Mouse (Mus musculus) right cerebral cortex, adult 2 months (tissue): ENCODE results near the gene Atp8a1.

Experiments
- DNase-seq, 2 experiments: peaks; one replicate each; pipeline ENCODE4 v3.0.0; 2021 to 2022; ENCODE audit warnings: low spot score in 2 of 2

Gene Atp8a1

DNA sequence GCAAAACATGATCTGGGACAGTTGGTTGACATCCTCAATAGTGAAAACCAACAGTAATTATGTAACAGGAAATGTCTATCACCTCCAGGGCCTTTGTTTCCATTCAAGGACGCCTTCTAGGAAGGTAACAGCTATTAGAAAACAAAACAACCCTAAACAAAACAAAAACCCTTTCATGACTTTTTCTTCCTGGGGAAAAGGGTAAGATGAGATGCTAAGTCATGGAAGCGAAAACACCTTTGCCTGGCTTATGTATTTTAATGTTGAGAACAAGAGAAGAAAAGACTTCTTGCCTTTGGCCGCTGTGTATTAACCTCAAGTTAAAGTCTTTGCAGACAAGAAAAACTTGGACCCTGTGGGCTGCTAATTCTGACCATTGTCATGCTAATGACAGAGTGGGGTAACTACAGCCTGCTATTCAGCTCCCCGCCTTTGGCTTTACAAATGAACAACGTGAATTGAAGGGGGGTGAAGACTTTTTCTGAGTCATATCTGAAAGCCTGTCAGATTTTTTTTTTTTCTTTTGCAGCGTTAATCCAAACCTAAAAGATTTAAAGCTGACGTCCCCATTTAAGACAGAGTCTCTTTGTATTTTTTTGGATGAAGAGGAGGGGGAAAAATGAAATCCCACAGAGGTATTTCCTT lies 214.0 kb downstream of the Atp8a1 start:
- no peak for DNase-seq

DNA sequence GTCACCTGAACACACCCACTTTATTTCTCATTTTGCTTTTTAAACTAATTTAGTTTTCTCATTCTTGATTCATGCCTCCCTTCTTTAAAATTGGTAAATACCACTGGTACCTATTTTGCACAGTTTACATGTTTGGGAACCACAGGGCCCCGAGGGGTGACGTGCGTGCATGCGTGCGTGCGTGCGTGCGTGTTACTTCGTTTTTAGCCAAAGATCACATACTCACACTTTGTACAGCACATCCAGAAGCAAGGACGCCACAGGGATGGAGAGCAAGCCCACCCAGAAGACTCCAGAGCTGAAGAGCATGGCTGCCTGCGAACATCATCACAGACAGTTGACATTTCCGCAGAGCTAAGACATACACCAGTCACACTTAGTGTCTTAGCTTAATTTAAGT lies 216.0 kb downstream of the Atp8a1 start:
- no peak for DNase-seq

DNA sequence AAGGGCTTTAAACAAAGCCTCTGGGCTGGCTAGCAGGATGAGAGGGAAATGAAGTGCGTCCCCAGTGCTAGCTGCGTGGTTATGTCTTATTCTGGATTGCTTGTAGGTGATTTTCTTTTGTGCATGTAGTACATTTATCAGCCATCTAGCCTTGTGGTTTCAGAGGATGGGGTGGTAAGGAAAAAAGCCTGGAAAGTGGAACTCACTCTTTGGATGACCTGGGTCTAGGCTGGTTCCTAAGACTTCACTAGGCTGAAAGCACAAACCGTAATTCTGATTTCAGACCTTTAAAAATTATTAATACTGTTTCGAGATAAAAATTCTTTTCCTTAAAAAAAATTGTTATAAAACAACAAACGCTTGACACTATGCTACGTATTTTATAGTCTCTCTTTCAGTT lies 217.4 kb downstream of the Atp8a1 start:
- no peak for DNase-seq

DNA sequence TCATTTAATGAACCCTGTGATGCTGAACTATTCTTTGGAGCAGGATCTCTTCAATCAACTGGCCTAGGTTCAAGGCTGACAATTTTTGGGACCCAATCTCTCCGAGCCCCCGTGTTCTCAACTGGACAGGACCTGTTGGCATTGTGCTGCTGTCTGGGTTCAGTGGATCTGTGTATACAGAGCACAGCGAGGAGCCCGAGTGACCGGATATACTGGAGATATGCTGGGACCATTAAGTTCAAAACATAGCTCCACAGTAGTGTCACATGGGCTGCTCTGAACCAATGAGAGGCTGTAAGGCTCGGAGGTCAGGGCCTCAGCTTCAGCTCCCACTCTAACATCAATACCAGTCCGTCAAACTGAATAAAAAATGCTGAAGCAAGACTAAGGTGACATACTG lies 217.8 kb downstream of the Atp8a1 start:
- DNase-seq = no peak

DNA sequence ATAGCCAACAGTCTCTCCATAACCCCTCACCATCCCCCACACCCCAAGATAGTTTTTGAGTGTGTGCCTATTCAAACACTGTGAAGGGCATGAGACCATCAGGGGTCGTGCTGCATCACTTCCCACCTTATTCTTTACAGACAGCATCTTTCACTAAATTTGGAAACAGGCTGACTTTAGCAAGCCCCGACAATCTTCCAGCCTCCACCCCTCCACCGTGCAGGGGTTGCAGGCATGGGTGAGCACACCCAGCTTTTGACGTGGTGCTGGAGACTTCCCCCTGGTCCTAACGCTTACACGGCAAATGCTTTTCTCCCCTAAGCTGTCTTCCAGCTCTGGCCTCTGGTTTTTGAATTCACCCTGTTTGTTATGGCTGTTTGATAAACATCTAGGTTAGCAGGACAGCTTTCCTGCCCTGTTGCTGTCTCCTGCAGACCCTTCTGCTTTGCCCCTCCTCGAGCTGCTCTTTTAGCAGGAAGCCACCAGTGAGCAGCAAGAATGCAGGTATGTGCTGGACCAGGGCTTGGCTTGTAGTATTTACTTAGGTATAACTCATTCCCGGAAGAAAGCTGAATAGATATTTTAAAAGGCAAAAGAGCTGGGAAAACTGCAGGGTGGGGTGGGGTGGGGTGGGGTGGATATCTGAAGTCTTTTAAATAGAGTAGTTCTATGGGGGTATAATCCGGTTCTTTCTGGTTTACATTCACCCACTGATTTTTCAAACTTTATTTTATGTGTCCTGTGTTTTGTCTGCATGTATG lies 218.9 kb downstream of the Atp8a1 start:
- DNase-seq = no peak

DNA sequence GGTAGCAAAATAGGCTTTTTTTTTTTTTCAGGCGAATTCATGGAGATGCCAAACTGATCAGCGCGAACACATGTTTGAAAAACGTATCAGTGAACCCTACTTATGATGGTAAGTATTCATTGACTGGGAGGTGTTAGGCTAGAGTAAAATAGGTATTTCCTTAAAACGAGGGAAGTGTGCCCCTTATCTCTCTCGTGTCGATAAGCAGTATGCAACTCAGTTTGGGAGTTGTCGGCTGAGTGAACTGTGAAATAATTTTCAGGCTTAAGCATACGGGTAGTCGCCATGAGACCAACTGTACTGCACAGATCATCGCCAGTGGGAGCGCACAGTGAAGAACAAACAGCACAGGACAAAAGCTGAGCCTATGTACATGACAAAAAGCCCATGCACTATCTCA lies 226.0 kb downstream of the Atp8a1 start:
- DNase-seq = no peak

DNA sequence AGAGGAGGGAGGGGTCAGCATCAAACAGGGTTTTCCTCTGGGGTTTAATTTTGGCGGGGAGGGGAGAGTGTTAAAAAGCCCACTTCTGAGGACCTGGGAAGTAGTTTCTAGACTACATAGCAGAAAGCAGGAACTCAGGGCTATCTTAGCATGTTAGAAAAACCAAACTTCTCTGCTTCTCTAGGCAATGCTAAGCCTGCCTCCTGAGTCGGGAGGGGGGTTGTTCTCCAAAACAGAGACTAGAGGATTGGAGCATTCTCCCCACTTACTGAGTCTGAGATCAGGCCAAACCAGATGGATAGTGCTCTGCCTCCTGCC lies 237.8 kb downstream of the Atp8a1 start:
- no peak for DNase-seq

DNA sequence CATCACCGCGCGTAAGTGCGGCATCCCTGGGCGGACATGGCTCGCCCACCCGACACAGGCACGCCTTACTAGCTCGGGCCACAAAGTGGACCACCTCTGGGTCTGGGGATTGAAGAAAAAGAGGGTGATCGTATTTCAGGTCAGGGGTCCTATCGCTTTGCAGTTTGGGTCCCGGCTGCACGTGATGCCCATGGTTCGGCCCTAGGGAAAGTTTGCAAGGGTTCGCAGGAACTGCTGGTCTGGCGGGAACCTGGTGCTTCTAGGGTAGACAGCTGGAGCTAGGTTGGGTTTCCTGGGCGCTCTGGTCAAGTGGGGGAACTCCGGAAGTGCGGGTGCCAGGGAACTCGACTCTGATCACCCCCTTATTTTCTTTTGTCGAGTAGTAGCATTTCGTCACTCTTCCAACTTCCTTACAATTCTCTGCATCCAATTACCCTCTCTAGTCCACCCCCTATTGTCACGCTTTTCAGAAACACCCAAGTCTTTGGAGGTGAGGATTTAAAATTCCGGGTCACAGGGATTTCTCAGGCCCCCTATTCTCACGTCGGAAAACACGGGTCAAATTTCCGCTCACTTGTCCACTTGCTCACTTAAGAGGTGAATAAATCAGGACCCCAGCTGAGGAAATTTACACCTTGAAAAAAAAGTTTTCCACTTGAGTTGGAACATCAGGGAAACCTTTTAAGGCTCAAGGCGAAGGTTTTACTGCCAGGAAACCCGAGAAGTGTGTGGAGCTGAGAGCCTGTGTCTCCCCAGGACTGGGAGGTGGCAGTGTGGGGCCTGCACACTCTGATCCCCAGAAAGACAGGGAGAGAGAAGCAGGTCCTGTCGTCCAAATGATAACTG lies 238.3 kb downstream of the Atp8a1 start:
- DNase-seq = no peak

DNA sequence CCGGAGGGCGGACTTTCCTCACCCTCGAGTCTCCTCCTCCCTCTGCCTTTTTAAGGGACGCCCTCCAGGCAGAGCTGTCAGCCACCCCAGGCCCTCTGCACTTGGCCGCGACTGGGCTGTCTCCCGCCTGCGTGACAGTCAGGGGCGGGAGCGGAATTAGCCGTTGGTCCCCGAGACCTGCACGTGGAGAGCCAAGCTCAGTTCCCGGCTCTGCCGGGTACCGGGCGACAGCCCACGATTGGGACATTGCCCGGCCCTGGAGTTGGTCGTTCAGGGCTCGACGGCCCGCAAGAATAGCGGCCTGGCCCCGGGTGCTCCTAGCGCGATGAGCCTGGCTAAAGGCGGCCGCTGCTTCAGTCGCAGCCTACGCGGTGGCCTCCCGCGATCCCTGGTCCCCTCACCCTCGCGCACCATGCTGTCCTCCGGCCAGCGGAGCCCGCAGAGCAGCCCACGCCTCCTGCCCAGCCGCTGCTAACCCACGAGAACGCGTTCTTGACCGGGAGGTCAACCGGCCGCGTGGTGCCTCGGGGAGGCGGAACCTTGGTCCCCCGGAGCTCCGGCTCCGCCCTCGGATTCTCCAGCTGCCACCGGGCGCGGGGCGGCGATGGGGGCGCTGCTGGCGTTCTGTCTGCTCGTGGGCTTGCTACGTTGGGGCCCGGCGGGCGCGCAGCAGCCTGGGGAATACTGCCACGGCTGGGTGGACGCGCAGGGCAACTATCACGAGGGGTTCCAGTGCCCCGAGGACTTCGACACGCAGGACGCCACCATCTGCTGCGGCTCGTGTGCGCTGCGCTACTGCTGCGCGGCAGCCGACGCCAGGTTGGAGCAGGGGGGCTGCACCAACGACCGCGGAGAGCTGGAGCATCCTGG lies 239.2 kb downstream of the Atp8a1 start, which contains the start of gene Shisa3:
TSS of gene Shisa3 (plus strand) at position 79 of the 870 bp plus-strand sequence.
- DNase-seq = no peak

DNA sequence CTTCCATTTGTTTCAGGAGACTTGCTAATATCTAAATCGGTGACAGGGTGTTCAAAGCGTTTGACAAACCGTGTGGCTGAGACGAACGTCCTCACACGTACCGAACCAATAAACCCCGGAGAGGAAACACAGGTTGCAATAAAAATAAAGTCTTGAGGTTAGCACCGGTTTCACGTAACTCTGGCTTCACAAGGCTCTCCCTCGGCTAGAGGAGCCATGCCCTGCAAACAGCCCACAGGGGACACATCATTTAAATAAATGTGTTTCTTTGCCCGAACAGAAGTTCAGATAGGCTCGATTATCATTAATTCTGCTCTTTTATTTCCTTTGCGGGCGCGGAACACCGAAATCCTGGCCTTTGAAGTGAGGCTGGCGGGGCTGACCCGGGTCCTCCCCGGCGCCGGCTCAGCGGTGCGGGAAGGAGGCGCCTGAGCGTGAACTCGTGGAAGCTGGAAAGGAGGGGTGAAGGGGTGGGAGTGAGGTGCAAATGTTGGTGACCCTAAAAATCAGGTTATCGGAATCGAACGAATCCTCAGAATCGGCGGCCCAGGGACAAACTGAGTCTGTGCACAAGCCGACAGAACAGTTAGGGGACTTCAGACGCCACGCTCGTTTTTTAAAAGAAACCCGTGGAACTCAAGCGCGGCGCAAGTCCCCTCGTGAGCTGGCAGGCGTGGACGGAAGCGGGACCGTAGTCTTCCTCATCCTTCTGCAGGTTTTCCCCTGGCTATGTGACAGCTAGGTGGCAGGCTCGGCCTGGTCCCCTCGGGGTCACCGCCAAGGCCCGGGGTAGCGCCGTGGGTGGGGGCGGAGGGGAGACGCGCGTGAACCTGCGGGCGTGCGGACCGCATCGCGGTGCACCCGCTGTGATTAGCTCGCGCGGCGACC lies 240.1 kb downstream of the Atp8a1 start:
- peak in 1 of 2 experiments; percentile 18 for DNase-seq

DNA sequence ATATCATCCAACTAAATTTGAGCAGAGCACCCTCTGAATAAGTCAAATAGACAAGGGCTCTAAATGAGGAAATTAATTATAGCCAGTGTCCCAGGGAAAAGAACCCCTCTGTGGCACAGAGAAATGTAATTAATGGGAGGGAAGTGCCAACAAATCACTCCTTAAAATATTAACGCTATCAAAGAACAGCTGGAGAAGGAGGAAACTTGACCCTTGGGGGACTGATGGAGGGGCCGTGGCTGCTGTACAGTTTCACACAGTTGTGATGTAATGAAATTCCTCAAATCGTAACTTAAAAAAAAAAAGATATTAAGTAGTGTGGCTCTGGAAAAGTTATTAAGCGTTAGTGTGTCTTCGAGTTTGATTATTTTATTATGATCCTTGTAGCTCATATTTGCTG lies 241.3 kb downstream of the Atp8a1 start:
- no peak for DNase-seq

DNA sequence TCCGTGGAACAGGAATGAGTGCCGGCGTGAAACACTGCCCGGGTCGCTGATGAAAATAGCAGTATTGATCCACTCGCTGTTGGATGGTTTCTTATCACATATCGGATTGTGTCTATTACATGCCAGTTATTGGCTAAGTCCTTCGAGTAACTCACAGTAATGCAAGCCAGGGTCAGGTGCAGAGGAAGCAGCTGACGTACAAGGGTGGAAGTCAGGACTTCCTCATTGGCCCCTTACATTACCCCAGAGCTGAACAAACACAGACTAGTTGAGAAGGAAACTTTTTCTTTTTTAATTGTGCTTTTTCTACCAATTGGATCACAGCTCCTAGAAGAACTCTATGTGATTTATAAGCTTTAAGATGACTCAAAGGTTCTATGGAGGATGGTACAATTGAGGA lies 247.3 kb downstream of the Atp8a1 start:
- no peak for DNase-seq

DNA sequence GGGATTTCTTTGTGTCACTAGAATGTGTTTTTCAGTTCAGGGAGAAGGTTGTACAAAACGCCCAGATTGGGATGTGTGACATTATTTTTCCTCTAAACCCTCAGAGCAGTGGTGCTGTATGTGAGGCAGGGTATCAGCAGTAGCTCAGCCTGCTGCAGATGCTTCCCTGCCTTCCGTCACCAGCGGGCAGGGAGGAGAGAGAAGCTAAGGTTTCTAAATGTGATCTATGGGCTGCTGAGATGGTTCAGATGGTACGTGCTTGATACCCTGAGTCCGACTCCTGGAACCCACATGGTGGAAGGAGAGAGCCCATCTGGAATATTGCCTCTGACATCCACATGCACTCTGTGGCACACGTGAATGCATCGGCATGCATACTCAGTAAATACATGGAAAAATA lies 251.6 kb downstream of the Atp8a1 start:
- no peak for DNase-seq

DNA sequence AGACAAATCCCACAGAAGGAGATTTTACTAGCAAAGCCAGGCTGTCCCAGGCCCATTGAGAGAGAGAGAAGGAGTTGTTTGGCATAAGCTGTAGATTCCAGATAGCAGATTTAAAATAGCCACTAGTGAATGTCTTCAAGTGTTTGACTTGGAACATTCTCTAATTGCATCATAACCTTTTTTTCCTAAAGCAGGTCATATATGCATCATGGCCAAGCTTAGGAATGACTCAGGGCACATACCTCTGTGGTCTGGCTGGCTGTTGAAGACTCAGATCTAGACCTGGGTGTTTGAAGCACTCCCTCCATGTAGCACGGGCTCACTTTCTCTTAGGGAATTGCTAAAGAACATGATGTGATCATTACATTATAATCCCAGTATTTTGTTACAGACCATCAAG lies 252.2 kb downstream of the Atp8a1 start:
- DNase-seq = no peak

DNA sequence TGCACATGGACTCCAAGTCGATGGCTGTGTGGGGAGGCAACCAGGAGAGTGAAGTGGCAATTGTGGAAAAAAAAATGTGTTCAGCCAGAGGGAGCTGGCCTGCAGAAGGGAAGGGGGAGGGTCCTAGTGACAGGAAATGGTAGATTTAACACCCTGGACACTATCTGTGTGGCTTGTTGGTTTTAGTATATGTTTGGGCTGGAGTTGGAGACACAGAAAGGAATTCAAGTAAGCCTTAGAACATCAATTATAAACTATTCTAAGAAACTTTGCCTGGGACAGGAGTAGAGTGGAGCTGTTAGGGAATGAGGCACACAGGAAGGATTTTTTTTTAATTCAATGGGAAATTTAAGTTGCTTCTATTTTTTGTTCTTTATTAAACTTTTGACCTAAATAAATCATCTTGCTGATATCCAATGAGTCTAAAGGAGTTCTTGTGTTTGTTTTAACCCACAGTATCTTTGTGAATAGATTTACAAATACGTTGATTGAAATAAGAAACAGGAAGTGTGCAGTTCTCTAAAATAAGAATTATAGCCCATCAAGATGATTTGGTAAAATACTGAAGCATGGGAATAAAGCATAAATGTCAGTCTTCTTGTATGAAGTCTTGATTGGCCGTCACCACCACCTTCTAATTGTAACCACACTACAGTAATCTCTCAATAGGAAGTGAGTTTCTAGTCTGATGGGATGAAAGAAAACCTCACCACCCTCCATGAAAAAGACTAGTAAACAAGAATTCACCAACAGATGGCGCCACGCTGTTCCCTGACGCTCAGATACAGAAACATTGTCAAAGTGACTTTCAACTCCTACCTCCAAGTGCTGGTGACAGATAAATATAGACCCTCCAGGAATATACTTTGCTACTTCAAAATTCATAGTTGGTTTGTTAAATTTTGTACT lies 267.3 kb downstream of the Atp8a1 start:
- DNase-seq = peak; percentile 6 to 8

DNA sequence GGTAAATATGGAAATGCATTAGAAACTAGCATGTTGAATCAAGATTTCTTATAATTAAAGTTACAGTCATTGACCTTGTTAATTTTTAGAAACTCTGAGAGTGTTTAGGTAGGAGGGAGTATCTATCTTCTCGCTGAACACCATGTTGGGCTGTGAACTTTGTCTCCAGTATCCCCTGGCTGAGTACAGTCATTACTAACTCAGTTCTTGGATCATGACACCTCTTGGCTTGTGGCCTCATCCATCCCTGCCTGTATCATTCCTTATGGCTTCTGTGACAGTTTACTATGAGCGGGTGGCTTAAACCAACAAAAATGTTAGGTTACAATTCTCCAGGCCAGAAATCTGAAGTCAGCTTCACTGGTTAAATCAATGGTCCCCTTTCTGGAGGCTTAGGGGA lies 271.5 kb downstream of the Atp8a1 start:
- DNase-seq = no peak

DNA sequence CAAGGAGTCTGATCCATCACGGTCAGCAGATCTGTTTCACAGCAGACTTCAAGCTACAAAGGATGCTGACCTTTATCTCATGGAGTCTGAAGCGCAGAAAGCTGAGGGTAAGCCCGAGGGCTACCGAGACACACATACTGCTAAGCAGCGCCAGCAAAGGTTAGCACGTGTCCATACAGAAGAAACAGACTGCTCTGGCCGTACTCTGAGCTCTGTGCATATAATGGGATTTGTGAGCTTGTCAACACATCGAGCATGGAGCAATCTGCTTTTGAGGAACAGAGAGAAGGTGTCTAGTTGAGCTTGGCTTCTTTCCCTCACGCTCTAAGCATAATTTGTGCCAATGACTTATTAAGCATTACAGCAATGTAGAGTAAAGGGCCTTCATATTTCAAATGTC lies 273.2 kb downstream of the Atp8a1 start:
- DNase-seq = no peak

DNA sequence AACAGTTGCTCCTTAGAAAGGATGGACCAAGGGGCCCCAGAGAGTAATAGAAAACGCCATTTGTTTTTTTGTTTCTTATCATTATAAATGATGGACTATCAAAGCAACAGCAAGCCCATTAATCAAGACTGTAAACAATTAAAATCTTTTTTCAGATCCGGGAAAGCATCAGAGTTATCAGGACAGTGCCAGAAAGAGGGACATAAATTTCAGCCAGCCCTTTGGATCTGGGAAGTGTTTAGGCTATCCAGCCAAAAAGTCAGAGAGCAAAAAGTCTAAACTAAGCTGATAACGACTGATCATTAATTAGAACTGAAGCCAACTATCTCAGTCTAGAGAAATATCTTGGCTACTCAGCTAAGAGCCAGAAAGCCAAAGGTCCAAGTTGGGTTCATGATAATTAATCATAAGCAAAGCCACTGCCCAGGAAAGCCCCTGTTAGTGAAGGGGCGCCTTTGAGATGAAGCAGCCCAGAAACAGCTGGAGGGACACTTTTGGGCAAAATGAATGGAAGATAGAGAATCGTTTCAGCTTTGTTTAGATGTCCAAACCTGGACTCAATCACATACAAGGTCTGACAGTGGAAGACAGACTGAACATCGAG lies 274.6 kb downstream of the Atp8a1 start:
- DNase-seq = no peak
